Mouse (Mus musculus): ENCODE measurements around the gene Stambp. TPM values are rescaled to one million over a fixed set of nuclear protein-coding genes. Genes with fewer than 3 reads are reported as not detected.
"Not testable (repeated sequence)": the region's sequence is repeated elsewhere in the genome, so short reads cannot be mapped to it uniquely, and the experiment has no call there.

Gene Stambp
- 10 to 100 TPM; 18.3 to 23.4 TPM for total RNA-seq (2021)
- long read RNA-seq, experiment 1, transcript Stambp-201 (10 exons, 2,364 nt): major isoform, 17 of 21 reads
- long read RNA-seq, experiment 1, partial matches to known transcripts: 2 of 21 reads
- long read RNA-seq, experiment 1, other reads (novel, unspliced or antisense): 2 of 21 reads
- long read RNA-seq, experiment 2, transcript Stambp-201 (10 exons, 2,364 nt): major isoform, 16 of 17 reads
- long read RNA-seq, experiment 2, partial matches to known transcripts: 0 of 17 reads
- long read RNA-seq, experiment 2, other reads (novel, unspliced or antisense): 0 of 17 reads

DNA sequence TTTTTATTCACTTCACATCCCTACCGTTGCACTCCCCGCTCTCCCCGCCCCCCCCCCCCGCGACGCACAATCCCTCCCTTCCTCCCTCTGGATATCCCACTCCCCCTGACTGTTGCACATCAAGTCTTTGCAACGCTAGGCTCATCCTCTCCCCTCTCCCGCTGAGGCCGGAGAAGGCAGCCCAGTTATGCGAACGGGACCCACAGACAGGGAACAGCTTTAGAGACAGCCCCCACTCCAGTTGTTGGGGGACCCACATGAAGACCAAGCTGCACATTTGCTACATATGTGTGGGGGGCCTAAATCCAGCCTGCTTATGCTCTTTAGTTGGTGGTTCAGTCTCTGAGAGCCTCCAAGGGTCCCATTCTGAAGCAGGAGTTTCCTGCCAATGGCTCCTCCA is at the start of gene Stambp:
Stambp (minus strand) TSS at position 59 of the 400 bp plus-strand sequence.
- DNase-seq: peak; percentile 36

DNA sequence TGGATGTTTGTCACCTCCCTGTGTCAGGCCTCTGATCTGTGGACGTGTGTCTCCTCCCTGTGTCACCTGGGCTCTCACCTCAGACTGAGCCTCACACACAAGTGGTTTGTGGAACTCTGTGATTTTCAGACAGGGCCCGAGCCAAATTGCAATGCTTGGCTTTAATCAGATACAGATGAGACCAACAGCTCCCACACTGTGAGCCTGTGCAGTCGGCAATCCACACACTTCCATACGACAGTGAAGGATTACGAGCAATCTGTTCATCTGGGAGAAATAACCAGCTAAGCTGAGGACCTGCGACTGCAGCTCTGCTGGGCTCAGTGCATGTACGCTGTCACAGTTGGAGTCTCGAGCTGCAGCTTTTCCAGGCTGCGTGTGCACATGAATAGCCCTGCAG is 47.4 kb upstream of the Stambp start:
- DNase-seq: no peak

DNA sequence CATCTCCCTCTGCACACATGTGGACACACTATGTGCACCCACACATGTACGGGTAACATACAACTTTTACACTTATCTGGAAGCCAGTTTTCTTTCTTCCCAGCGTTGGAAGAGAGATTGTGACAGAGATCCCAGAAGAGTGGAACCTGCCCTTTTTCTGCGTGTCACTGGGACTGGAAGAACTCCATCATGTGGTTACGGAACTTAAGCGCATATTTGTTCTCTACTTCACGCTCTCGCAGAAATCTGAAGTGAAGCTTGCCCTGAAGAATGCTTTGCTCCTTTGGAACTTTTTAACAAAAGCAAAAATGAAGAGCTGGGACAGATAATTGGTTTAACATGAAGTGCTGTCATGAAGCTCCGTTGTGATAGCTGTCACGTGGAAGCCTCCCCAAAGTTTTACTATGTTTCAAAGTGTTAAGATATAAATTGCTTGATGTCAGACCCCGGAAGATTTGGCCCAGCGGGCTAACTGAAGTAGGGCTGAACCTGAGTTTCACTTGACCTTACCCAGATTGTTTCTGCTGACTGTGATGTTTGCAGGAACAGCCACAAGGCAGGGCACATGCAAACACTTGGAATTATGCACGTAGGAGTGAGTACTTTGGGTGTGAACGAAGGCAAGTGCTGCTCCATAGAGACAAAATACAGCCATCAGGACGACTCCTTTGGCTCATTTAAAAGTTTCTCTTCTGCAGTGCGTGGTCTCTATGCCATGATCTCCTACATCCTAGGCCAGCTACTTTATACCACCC is 45.2 kb upstream of the Stambp start:
- DNase-seq: no peak

DNA sequence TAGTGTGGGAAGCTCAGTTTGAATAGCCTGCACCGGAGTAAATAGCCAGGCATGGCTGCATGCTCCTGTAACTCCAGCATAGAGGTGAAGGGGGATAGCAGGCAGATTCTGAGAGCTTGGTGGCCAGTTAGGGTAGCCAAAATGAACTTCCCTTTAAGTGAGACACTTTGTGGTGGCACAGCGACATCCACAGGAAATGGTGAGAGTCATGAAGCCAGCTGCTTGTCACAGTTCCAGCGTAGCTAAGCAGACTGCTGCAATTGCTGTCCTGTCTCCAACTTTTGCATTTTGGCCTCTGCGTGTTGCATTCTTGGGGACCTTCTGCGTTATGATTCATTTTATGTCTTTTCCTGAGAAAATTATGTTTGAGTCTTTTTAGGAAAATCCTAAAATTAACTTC is 44.0 kb upstream of the Stambp start:
- peak; percentile 79 for DNase-seq

DNA sequence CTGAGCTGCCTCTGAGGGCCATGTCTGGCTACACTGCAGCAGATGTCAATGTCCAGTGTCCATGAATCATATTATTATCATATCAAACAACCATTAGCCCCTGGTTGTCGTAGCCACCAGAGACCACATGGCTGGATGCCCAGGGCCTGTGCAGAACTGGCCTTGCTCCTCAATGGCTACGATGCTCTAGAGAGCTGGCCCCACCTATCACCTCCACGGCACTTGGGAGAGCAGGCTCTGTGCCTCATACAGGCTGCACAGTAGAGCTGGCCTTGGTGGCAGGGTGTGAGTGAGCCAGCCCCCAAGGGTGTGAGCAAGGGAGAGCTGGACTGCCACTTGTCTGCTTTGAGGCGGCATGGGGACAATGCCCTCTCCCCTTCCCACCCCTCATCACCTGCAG is 41.9 kb upstream of the Stambp start:
- no peak for DNase-seq

DNA sequence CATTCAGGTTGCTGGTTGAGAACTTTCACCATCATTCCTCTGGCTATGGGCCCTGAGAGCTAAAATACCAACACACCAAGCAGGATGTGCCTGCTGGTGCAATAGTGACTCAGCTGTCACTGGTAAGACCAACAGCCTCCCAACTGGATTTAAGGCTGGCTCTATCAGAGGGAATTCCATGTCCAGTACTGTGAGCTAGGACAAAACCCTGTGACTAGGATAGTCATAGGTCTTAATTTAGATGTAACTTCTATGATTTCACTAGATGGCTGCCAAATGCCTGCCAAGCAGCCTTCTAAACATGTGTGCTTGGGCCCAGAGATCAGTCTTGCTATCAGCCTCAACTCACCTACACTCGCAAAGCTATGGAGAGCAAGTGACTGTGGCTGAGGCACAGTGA is 40.4 kb upstream of the Stambp start:
- DNase-seq: no peak

DNA sequence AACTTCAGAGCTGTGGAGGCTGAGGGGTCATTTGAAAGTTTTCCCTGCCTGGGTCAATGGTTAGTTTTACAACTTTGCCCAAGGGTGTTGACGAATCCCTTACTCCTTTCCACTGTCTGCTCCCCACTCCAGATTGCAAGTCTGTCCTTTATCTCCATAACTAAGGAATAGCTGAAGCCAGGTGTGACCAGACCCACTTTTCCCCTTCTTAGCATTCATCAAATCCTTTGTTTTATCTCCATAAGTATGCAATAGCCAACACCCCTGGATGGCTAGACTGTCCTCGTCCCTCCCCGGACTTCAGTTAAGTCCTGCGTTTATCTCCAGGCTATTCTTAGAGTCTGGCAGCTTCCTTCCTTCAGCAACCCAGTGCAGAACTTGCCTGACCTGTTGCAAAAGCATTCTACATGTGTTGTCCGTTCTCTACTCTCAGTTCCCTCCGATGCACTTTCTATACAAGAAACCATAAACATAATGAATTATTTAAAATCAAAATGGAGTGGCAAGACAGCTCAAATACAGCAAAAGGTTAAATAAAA is 27.2 kb upstream of the Stambp start:
- no peak for DNase-seq

DNA sequence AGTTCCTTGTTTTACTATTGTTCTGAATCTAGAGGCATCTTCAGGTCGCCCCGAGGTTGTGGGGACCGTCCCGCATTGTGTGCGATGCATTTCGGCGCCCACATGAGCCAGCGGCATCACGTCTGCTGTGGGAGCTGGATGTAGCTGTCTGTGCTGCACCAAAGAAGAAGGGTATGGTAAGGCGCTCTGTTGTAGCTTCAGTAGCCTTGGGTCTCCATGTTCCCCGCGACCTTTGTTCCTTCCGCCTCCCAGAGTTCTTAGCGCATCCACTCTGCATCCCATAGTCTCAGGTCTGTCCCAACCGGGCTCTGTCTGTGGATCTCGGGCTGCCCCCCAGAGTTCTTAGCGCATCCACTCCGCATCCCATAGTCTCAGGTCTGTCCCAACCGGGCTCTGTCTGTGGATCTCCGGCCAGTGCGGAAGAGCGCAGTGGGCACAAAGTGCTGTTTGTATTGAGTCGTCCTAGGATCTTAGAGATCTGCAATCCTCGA is 26.6 kb upstream of the Stambp start:
- DNase-seq: no peak

DNA sequence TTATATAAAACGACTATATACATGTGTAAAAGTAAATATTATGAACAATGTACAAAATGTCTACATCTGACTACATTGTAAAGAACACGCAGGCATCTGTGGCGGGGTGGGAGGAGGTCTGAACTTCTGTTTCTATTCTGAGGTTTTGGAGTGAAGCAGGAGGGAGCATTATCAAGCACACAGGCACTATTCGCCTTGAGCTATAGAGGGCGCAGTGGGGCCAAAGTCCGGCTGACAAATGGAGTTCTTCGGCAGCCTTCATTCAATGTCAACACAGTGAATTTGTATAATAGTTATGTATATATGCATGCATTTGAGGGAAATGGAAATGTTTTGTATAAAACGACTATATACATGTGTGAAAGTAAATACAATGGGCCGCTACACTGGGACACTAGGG is 26.1 kb upstream of the Stambp start:
- DNase-seq: peak; percentile 61

DNA sequence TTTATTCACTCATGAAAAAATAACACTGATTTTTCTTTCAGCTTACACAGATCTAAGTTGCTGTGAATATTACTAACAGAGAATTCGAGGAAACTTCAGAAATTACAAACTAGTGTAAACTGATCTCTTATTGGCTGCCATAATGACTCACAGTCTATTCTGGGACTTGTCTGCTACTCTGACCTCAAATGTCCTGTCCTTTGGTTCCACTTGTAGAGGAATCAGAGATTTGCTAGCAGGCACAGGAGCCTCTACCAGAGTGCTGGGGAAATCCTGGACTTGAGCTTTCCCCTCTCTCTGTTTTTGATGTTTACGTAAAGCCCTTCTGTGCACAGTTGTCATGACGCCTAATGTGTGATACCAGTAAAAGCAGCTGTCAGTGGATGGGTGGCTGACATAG is 25.5 kb upstream of the Stambp start:
- DNase-seq: no peak

DNA sequence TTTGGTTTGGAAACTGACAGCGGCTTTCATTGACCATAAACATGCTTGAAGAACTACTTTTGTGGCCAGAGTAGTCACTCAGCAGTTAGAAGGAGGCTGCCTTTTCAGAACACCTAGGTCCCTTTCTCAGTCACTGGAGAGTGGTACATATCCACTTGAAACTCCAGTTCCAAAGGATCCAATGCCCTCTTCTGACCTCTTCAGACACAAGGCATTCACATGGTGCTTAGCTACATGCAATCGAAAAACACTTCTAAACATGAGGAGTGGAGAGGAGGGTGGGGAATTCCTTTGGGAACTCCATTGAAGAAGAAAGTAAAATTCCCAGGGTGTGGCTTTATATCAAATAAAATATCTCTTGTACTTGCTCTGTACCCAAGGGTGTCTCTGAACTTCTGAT is 22.5 kb upstream of the Stambp start:
- no peak for DNase-seq

DNA sequence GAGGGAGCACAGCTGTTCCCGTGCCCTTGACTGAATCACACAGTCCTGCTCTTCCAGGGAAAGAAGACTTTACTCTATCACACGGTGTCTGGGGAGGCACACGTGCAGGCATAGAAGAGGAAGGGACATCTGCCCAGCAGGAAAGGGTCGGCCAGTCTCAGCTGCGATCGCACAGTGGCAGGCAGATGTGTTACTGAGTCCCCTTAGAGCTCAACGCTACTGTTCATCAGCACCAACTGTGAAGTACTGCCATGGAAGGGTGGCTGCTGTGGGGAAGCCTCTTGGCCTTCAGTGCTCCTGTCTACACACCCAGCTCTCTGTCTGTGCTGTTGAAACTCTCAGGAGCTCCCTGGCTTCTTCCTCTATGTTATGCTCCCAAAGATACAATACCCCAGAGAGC is 21.4 kb upstream of the Stambp start:
- no peak for DNase-seq

DNA sequence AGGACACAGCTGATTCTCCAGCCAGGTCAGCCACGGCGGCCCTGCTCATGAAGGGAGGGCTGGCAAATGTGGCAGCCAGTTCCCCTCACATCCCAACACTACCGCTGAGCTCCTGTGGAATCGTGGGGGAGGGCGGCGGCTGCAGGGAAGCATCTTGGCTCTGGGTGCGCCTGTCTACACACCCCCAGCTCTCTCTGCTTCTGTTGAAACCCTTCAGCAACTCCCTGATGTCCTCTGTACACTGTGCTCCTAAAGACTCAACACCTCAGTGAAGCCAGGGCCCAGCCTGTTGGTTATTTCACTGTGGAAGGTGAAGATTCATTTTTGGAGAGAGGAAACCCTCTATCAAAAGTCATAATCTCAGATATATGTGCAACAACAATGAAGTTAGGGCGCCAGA is 19.5 kb upstream of the Stambp start:
- DNase-seq: no peak

DNA sequence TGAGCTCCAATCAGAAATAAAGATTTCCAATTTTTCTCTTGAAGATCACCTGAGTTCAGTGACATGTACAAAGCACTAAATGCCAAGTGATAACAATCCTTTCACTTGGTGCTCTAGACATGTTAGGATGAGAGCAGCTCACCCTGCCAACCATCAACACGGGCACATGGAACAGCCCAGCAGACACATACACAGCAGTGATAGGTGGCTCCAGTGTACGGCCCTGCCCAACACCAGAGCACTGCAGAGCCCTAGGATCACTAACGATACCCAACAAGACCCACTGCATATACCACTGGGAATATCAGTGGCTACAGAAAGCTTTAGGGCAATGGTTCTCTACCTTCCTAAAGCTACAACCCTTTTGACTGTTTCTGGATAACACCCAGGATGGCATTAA is 17.8 kb upstream of the Stambp start:
- DNase-seq: no peak

DNA sequence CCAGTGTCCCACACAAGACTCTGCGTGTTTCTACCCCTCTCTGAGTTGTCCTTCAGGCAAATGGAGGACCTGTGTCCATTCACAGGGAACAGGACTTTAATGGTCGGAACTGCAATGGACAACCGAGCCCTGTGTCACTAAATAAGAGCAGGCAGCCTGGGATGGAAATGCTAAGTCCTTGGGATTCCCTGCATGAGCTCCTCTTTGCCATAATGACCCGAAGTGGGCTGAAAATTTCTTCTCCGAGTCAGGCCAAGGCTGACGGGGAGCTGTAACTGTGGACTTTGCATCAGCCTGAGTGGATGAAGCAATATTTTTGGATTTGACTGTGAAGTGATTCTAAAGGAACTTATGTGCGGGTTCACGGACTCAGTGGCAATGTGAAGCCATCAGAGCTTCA is 14.7 kb upstream of the Stambp start:
- not testable (repeated sequence) for DNase-seq

DNA sequence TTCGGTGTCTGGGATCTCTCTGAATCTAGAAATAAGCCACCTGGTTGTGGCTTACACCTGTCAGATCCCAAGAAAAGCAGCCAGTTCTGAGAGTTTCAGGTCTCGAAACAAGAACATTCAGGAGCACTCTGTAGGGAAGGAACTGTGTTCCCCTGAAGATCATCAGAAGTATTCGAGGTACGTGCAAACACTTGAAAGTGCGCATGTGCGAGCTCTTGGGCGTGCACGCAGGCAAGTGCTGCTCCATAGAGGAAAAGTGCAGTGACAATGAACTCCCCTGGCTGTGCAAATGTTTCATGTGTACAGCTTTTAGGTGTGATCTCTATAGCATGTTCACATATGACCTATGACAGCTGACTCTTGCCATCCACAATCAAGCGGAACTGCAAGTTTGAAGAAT is 12.8 kb upstream of the Stambp start:
- DNase-seq: not testable (repeated sequence)

DNA sequence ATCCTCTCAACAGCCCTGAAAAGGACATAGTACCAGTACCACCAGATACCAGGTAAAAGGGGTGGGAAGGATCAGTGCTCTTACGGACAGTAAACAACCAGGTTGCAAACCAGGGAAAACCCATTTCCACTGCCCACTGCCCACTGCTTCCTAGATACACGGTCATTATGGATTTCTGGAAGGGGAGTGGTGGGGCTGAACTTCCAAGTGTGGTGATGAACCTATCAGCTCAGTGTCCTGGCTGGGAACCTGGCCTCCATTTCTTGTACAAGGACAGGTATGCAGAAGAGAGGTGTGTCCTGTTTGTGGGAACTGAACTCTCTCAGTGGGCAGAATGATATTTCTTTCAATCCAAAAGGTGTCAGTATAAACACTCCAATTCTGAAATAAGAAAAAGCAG is 11.1 kb upstream of the Stambp start:
- DNase-seq: no peak

DNA sequence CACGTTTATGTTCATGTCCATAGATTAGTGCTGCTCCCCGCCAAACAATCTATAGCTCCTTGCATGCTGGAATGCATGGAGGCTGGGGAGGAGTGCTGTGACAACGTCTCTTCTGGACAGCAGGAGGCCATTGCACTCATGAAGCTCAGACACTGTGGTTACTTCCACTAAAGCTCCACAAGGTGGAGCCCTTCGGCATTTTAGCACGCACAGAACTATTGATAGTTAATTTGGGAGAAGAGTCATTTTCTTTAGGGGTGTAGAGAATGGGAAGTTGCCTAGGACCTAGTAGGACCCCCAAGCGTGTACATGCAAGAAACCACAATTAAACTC is 10.4 kb upstream of the Stambp start:
- peak; percentile 43 for DNase-seq

DNA sequence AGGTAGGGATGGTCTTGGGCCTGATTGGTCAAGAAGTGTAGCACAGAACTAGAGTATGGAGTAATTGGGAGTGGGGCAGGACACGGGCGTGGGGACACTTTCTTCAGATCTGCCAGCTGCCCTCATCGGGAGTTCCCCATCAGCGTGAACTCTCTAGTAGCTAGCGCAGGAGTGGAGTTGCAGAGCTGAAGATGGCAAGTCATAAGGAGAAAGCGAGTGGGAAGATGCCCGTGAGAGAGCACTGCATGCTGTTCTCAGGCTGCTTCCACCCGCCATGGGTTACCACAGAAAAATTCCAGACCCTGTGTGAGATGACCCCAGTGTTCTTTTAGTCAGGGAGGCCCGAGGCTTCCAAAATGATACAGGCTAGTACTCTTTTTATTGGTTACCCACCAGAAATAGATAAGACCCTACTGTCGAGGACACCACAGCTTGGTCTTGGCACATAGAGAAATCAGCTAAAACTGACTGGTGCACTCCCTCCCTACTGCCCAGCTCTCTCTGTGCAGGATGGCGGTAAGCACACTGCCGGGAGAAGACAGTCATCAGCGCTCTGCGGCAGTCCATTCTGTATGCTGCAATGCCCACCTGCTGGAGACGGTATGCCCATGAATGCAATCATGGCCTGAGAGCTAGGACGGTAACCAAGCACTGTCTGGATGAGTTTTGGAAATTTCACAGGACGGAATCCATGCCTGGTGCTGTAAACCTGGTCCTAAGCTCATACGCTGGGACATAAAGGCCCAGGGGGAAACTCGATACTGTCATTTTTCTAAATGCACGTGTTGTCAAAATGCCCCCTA is 9.8 kb upstream of the Stambp start:
- no peak for DNase-seq

DNA sequence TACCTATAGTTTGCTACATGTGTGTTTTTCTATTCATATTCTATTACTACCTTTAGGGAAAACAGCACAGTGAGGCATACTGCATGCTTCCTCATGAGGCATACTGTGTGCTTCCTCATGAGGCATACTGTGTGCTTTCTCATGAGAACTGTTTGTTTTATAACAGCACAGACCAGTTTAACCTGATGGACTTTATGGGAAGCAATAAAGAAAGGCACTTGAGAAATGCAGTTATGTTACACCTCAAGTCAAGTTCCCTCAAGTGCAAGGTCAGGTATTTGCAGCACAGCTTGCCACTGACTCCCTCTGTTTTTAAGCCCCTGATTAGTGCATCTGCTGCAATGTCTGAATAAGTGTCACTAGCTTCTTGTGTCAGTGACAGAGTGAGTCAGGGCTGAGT is 5.0 kb upstream of the Stambp start:
- DNase-seq: no peak

DNA sequence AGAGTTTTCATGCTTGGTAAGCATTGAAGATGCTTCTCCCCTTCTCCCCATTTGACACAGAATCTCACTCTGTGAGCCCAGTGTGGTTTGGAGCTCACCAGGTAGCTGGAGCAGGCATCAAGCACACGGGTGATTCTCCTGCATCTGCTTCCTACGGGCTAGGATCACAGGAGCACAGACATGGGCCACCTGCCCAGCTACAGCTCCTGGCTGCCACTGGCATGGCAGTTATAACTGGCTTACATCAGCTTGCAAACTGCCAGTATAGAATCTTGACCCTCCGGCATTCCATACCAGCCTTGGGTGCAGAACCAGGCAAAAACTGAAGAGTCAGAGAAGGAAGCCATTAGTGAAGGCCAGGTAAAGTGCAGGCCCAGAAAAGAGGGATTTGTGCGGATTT is 3.1 kb upstream of the Stambp start:
- no peak for DNase-seq

DNA sequence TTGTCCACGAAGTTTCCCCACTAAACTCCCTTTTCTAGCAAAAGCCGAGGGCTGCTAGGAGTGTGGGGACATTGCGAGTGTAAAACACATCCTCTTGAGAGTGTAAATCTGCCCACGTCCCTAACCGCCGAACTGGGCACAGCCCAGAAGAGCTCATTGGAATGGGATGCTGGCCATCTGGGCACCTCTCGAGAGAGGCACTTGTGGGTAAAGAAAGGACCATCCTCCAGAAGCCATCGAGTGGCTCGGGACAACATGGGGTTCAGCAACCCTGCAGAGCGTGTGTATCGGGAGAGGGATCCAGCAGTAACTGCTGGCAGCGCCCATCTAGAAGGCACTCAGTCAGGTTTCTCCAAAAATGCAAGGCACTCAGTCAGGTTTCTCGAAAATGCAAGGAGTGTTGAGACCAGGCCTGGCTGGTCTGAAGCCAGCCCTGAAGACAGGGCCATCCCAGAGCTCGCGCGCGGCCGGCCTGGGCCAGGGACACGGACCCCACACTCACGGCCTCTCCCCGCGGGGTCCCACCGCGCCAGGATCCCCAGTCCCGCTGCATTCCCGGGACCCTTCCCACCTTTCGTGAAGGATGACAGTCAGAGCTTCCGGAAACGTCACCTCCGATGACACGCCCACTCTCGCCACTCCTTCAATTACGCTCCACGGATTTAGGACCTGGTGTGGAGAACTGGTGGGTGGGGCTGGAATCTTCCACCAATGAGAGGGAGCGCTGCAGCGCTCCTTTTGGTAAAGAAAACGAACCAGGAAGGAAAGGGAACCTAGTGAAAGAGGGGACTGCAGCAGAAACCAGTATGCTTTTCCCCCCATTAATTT is 475 bp downstream of the Stambp start:
- peak; percentile 92 for DNase-seq

Measured in adrenal gland, postnatal 10 days (tissue).